Mouse (Mus musculus) lung, postnatal 0 days (tissue): ENCODE results near the gene Stat3. TPM values are rescaled to one million over a fixed set of nuclear protein-coding genes. Genes with fewer than 3 reads are reported as not detected.

Experiments used
- ATAC-seq: fragments of 200-750 bp; cut with Nextera tagmentation; 2 replicates; pipeline ENCODE4 v1.8.0; 2017; ENCODE audit warnings: moderate library complexity
- DNase-seq: peaks from one replicate; pipeline ENCODE4 v3.0.0-alpha.2; 2016; ENCODE audit warnings: low spot score
- H3K27ac ChIP-seq: fragments of 300-500 bp; sonication (generic); 2 replicates; pipeline ENCODE4 v1.5.1; 2014; ENCODE audit warnings: antibody characterized with exemption, mild to moderate bottlenecking, low read length, mixed read lengths
- H3K27me3 ChIP-seq: fragments of 300-500 bp; sonication (generic); replicated peaks from 2 replicates; pipeline ENCODE4 v1.6.1; 2014; ENCODE audit warnings: low read length, mixed read lengths; ENCODE audit not compliant: insufficient read depth
- H3K36me3 ChIP-seq: fragments of 300-500 bp; sonication (generic); 2 replicates; pipeline ENCODE4 v1.6.1; 2014; ENCODE audit warnings: low read length, mixed read lengths; ENCODE audit not compliant: insufficient read depth
- H3K4me1 ChIP-seq: fragments of 300-500 bp; sonication (generic); 2 replicates; pipeline ENCODE4 v1.6.1; 2014; ENCODE audit warnings: antibody characterized with exemption, low read depth, low read length, mixed read lengths; ENCODE audit not compliant: insufficient read depth
- H3K4me2 ChIP-seq: fragments of 300-500 bp; sonication (generic); replicated peaks from 2 replicates; pipeline ENCODE4 v1.6.1; 2014; ENCODE audit warnings: low read depth, mild to moderate bottlenecking, low read length, moderate library complexity, mixed read lengths
- H3K4me3 ChIP-seq: fragments of 300-500 bp; sonication (generic); 2 replicates; pipeline ENCODE4 v1.5.1; 2014; ENCODE audit warnings: low read depth, low read length
- H3K9ac ChIP-seq: fragments of 300-500 bp; sonication (generic); replicated peaks from 2 replicates; pipeline ENCODE4 v1.6.1; 2014; ENCODE audit warnings: low read depth, mild to moderate bottlenecking
- H3K9me3 ChIP-seq: fragments of 300-500 bp; sonication (generic); 2 replicates; pipeline ENCODE4 v1.6.1; 2016; ENCODE audit warnings: low read length, mixed read lengths
- CTCF ChIP-seq: IDR thresholded peaks from 2 replicates; pipeline ENCODE4 v1.5.1; 2016; ENCODE audit warnings: antibody characterized with exemption, mild to moderate bottlenecking
- EP300 ChIP-seq: IDR thresholded peaks from 2 replicates; pipeline ENCODE4 v1.6.1; 2016; ENCODE audit warnings: antibody characterized with exemption, mild to moderate bottlenecking, control low read depth
- WGBS: fragments of 180-500 bp; shearing (Covaris S2); extraction: QIAGEN DNeasy Blood & Tissue Kit; methylation state at CpG from one replicate; pipeline ENCODE4 v1.1.7; 2014; 5-methylcytosine and 5-hydroxymethylcytosine counted together
- polyA plus RNA-seq: library from polyadenylated mRNA; unstranded; fragments of >200 nt; fragmentation: Nextera tagmentation; extraction: Ambion mirVana; gene quantifications from 2 replicates; pipeline ENCODE4 v1.2.1, GENCODE M21; 2015

Gene Stat3
- polyA plus RNA-seq, 1 experiment from 2014 or later: 100 TPM

- Histone ChIP-seq H3K9me3 (no peaks in the 10 kb centered on the region), H3K27me3 (no peaks in the 10 kb centered on the region), H3K9ac (0 out of 2 replicates have a peak overlapping the region, but pooled peaks have one; percentile 99), H3K4me3 (peak overlapping the region; percentile 96), H3K36me3 (no peaks in the 10 kb centered on the region), H3K4me2 (peak overlapping the region; percentile 59), H3K4me1 (peaks cover 14% of the 10 kb centered on the region; the same call in 1 of the 2 replicates), H3K27ac (peak overlapping the region; percentile 98)
- ATAC-seq (no peak), DNase-seq (peak; percentile 91)
- TF ChIP-seq EP300 (peak; percentile 47; the same call in 1 of the 2 replicates), CTCF (no peak)
- 12% methylated on average over 5 of the region's 5 CpGs for WGBS
Measured at GRCm38 (mm10) chr11:100938112-100938511, 1.2 kb downstream of the Stat3 start.

GRCm38 (mm10) chr11:100937295-100937694 lies 2.0 kb downstream of the Stat3 start:
- ATAC-seq (no peak), DNase-seq (no peak)
- no peak for TF ChIP-seq EP300
- no peak for TF ChIP-seq CTCF
- H3K4me2 ChIP-seq: peak overlapping the region; percentile 59
- H3K27ac ChIP-seq: no peak overlapping the region
- no peak overlapping the region for H3K9ac ChIP-seq
- 61% methylated on average over 4 of the region's 4 CpGs for WGBS
- peaks cover 14% of the 10 kb centered on the region; the same call in 1 of the 2 replicates for H3K4me1 ChIP-seq
- no peaks in the 10 kb centered on the region for H3K36me3 ChIP-seq
- peak overlapping the region; percentile 96 for H3K4me3 ChIP-seq
- no peaks in the 10 kb centered on the region for H3K9me3 ChIP-seq
- H3K27me3 ChIP-seq: no peaks in the 10 kb centered on the region

GRCm38 (mm10) chr11:100935373-100936355 lies 3.7 kb downstream of the Stat3 start:
- H3K4me3 ChIP-seq: no peak overlapping the region
- H3K4me1 ChIP-seq: peaks cover 14% of the 10 kb centered on the region; the same call in 1 of the 2 replicates
- TF ChIP-seq CTCF (no peak), EP300 (no peak)
- 74% methylated on average over 8 of the region's 8 CpGs for WGBS
- no peaks in the 10 kb centered on the region for H3K36me3 ChIP-seq
- no peaks in the 10 kb centered on the region for H3K27me3 ChIP-seq
- peak; percentile 58 for DNase-seq
- no peak for ATAC-seq
- H3K4me2 ChIP-seq: no peak overlapping the region
- H3K9me3 ChIP-seq: no peaks in the 10 kb centered on the region
- no peak overlapping the region; the same call in 1 of the 2 replicates for H3K27ac ChIP-seq
- no peak overlapping the region for H3K9ac ChIP-seq

DNA sequence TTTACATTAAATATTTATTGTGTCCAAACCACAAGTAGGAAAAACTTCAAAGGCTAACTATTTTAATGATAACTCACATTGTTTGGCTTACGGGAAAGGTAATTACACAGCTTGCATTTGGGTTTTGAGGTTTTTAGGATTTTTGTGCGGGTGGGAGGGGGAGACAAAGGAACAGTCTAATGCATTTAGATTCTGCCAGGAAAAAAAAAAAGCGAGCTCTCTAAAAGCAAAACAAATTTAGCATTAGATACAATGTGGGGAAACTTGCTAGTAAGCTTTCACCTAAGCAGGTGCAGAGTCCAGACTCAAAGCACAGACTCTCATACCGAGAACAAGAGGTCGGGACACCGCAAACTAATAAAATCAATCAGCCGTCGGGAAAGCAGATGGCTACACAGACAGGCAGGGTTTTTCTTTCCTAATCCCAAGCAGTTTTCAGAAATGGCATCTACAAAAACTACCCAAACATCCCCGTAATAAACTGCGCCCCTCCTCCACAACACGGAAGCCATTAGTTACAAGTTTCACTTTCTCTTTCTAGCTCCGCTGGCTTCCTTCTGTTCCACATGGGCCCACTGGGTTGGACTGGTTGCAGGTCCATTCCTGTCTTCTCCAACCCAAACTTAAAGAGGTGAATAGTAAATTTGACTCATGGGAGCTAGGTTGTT lies 8.0 kb downstream of the Stat3 start:
- no peak for ATAC-seq
- H3K27ac ChIP-seq: no peak overlapping the region
- no peaks in the 10 kb centered on the region for H3K36me3 ChIP-seq
- H3K9me3 ChIP-seq: no peaks in the 10 kb centered on the region
- H3K4me2 ChIP-seq: peak overlapping the region; percentile 37
- no peak overlapping the region for H3K9ac ChIP-seq
- no peak for TF ChIP-seq CTCF
- TF ChIP-seq EP300: no peak
- peak; percentile 60 for DNase-seq
- H3K4me1 ChIP-seq: 0 out of 2 replicates have a peak, but pooled peaks cover 5% of the 10 kb centered on the region
- no peaks in the 10 kb centered on the region for H3K27me3 ChIP-seq
- H3K4me3 ChIP-seq: peak overlapping the region; percentile 28; the same call in 1 of the 2 replicates
- WGBS: 47% methylated on average over 12 of the region's 12 CpGs

DNA sequence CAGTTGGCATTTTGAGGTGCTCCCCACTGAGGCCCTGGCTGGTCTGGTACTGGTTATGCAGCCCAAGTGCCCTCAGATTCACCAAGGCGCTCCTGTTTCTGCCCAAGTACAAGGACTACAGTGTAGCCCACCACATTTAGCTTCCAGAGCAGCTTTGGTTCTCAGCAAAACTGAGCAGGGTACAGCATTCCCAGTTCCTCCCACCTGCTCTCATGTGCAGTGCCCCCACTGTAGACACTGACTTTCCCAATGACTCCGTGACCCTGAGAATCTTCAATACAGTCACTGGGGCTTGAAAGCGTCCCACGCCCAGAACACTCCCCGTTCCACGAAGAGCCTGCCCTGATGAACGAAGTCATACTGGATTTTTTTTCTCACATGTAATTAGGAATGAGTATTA lies 8.7 kb downstream of the Stat3 start:
- Histone ChIP-seq H3K27me3 (no peaks in the 10 kb centered on the region), H3K27ac (no peak overlapping the region), H3K4me1 (0 out of 2 replicates have a peak, but pooled peaks cover 3% of the 10 kb centered on the region), H3K9ac (no peak overlapping the region), H3K4me2 (no peak overlapping the region), H3K4me3 (no peak overlapping the region), H3K9me3 (no peaks in the 10 kb centered on the region), H3K36me3 (no peaks in the 10 kb centered on the region)
- WGBS: 69% methylated on average over 7 of the region's 7 CpGs
- ATAC-seq (no peak), DNase-seq (no peak)
- TF ChIP-seq EP300: no peak
- no peak for TF ChIP-seq CTCF

DNA sequence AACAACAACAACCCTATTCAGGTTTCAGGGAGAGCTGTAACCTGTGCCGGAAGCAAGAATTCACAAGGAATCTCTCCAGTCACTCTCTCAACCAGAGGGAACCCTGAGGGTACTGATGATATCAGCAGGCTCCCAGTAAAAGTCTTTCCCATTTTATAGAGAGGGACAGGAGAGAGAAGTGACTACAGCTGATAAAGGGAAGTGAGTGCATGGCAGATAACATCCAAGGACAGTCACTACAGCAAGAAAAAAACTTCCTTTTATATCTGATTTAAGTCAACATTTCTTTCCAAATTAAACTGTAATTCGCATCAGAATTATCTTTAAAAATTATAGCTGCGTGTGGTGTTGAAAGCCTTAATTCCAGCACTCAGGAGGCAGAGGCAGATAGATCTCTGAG lies 12.0 kb downstream of the Stat3 start:
- no peak overlapping the region for H3K27ac ChIP-seq
- no peaks in the 10 kb centered on the region for H3K9me3 ChIP-seq
- no peaks in the 10 kb centered on the region for H3K27me3 ChIP-seq
- TF ChIP-seq CTCF (no peak), EP300 (no peak)
- H3K9ac ChIP-seq: no peak overlapping the region
- no peak overlapping the region for H3K4me2 ChIP-seq
- no peak overlapping the region for H3K4me3 ChIP-seq
- no peak for DNase-seq
- H3K4me1 ChIP-seq: no peaks in the 10 kb centered on the region
- no peak for ATAC-seq
- WGBS: 92% methylated on average over 3 of the region's 3 CpGs
- 0 out of 2 replicates have a peak, but pooled peaks cover 4% of the 10 kb centered on the region for H3K36me3 ChIP-seq
